Mouse (Mus musculus) bone marrow macrophage, adult 2 months (primary cell): ENCODE measurements around the gene Slc35d2. TPM values are rescaled to one million over a fixed set of nuclear protein-coding genes. Genes with fewer than 3 reads are reported as not detected.

Experiments used
- H3K27ac ChIP-seq: 2 replicates; pipeline ENCODE4 v1.5.1; 2012; ENCODE audit warnings: low read depth, low read length; ENCODE audit not compliant: insufficient read depth
- H3K4me1 ChIP-seq: 2 replicates; pipeline ENCODE4 v1.6.1; 2012; ENCODE audit warnings: low read length; ENCODE audit not compliant: control insufficient read depth, insufficient read depth
- H3K4me3 ChIP-seq: 2 replicates; pipeline ENCODE4 v1.5.1; 2012; ENCODE audit warnings: mild to moderate bottlenecking, low read length, moderate library complexity; ENCODE audit not compliant: insufficient read depth
- CTCF ChIP-seq: IDR thresholded peaks from 2 replicates; pipeline ENCODE4 v1.5.1; 2012; ENCODE audit warnings: low read depth, mild to moderate bottlenecking, low read length, moderate library complexity
- POLR2A ChIP-seq: IDR thresholded peaks from 2 replicates; pipeline ENCODE4 v1.6.1; 2012; ENCODE audit warnings: mild to moderate bottlenecking, low read depth, low read length, borderline replicate concordance
- polyA plus RNA-seq: library from polyadenylated mRNA; stranded (reverse); fragments of >200 nt; gene quantifications from 2 replicates; pipeline ENCODE4 v1.2.4, GENCODE M21; 2012; ENCODE audit not compliant: missing spikeins, insufficient read depth, insufficient read length

The Slc35d2 gene
- polyA plus RNA-seq, 1 experiment: 11.5 TPM

DNA sequence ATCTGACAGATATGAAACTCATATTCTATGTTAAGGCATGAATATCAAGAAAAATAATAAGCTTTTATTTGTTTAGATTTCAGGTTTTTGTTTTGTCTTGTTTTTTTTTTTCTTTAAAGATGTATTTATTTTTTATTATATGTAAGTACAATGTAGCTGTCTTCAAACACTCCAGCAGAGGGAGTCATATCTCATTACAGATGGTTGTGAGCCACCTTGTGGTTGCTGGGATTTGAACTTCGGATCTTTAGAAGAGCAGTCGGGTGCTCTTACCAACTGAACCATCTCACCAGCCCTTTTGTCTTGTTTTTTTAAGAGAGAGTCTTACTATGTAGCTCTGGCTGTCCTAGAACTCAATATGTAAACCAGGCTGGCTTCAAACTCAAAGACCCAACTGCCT lies 11.7 kb downstream of the Slc35d2 start:
- Histone ChIP-seq H3K4me1 (peaks cover 14% of the 10 kb centered on the region), H3K4me3 (no peak overlapping the region), H3K27ac (no peak overlapping the region)
- TF ChIP-seq POLR2A: no peak
- TF ChIP-seq CTCF: no peak

DNA sequence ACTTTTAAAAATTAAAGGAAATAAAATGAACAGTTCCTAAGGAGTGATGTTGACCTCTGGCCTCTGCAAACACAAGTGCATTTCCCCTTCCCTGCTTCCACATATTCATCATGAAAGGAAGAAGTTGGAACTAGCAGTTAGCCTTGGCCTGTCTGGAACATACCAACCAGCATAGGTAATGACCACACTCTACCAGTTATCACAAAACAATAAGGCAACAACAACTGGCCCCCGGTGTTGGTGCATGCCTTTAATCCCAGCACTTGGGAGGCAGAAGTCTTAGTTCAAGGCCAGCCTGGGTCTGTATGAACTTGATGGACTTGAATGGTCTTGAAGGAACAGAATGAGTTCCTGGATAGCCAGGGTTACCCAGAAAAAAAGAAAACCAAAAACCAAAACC lies 18.7 kb downstream of the Slc35d2 start:
- Histone ChIP-seq H3K27ac (no peak overlapping the region), H3K4me3 (no peak overlapping the region), H3K4me1 (no peaks in the 10 kb centered on the region; the same call in 1 of the 2 replicates)
- TF ChIP-seq POLR2A (no peak), CTCF (no peak)

DNA sequence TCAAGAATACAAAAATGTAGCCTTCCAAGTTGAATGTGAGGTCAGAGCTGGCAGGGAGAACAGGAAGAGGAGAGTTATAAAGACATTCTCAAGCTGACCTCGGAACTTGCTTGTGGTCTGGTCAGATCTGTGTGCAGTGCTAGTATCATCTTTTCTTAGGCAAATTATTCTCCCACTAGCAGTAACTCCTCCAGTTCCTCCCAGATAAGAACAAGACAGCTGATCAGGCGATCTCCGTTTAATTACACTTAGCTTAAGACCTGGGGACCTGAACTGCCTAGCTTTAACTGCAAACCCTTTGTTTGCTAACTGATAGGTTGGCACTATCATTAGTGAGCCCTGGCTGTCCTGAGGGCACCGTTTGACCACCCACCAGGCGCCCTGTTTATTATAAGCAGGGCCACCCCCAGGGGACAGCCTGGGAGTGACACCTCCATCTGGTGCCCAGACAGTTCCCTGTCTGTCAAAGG lies 20.8 kb downstream of the Slc35d2 start:
- TF ChIP-seq POLR2A (no peak), CTCF (no peak)
- Histone ChIP-seq H3K27ac (no peak overlapping the region), H3K4me1 (no peaks in the 10 kb centered on the region; the same call in 1 of the 2 replicates)

DNA sequence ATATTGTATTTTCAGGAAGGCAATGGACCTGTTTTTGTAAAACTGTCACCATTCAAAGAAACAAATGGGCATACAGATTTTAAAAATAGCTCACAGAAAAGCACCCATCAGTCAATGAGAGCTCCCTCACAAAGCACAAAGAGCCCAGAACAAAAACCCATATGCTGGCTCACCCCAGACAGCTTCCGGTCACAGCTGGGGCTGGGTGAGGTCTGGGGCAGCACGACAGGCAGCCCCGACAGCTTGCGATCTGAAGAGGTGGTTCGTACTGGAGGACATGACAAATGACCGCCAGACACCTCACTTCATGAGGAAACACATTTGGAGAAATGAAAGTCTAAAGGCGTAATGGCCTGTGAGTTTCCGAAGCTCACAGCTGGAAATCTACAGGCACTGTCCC lies 21.6 kb downstream of the Slc35d2 start:
- TF ChIP-seq CTCF: no peak
- TF ChIP-seq POLR2A: no peak
- no peaks in the 10 kb centered on the region; the same call in 1 of the 2 replicates for H3K4me1 ChIP-seq
- H3K4me3 ChIP-seq: no peak overlapping the region
- H3K27ac ChIP-seq: no peak overlapping the region

More for the DNA sequence above, 20.8 kb downstream of the Slc35d2 start:
- no peak overlapping the region for H3K4me3 ChIP-seq

DNA sequence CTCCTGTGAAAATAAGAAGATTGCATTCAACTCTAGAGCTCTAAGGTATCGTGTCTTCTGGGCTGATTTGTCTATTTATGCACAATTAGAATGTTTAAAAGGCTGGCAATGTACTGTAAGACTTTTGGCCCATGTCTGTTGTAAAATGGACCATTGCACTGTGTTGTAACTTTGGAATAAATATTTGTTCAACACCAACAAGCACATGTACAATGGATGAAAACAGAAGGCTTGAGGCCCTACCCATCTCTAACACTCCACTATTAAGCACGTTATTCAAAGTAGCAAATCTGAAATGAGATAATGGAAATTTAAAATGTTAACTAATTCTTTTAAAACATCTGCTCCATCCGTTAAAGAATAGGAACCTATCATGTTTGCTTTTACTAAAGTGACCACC lies 22.1 kb downstream of the Slc35d2 start:
- H3K27ac ChIP-seq: no peak overlapping the region
- no peaks in the 10 kb centered on the region; the same call in 1 of the 2 replicates for H3K4me1 ChIP-seq
- H3K4me3 ChIP-seq: no peak overlapping the region
- TF ChIP-seq CTCF (no peak), POLR2A (no peak)

DNA sequence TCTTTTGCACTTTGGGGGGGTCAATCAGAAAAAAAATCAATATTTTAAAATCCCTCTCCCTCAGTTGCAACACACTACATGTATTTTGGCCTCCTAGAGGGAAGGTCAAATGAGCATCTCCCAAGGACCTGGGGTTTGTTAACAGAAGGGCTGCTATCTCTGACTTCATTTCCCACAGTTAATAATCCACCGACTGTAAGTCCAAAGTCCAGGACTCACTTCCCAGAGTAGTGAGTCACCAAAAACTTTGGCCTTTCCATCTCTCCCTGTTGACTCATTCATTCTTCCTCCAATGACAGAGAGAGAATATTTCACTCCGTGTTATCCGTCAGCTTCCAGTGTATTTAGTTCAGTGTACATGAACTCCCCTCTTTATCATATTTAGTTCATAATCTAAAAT lies 23.5 kb downstream of the Slc35d2 start:
- no peak for TF ChIP-seq CTCF
- TF ChIP-seq POLR2A: no peak
- no peaks in the 10 kb centered on the region; the same call in 1 of the 2 replicates for H3K4me1 ChIP-seq
- no peak overlapping the region for H3K4me3 ChIP-seq
- no peak overlapping the region for H3K27ac ChIP-seq

DNA sequence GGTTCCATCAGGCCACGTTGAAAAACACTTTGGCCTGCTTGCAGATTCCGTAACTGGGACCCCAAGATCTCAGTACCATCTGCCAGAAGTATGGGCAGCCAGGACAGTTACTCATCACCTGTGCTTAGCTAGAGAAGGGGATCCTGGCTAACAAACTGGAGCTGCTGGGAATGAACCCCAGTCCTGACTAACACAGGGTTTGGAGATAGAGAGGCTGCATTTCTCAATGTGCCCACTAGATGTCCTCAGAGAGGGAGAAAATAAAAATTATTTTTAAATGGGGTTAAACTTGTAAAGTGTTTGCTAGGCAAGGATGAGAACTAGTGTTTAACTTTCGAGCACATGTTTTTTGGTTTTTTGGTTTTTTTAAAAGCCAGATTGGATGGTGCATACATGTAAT lies 29.0 kb downstream of the Slc35d2 start:
- Histone ChIP-seq H3K4me3 (no peak overlapping the region), H3K4me1 (no peaks in the 10 kb centered on the region), H3K27ac (no peak overlapping the region)
- TF ChIP-seq CTCF (no peak), POLR2A (no peak)

DNA sequence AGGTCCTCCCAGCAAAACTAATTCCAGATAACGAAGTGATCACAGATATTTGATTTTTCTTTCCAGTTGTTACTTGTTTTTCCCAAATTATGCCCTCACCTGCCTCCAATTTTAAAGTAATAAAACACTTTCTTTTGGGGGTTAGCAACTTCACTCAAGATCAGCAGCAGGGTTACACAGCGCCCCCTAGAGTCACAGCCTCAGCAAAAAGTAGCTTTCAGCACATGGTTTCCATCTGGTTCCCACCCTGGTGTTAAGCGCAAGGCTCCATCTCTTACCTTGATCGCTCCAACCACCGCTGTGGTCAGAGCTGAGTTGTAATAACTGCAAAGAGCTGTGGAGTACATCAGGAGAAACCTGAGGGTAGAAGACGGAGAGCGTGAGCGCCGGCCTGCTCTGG lies 30.2 kb downstream of the Slc35d2 start:
- no peak for TF ChIP-seq POLR2A
- TF ChIP-seq CTCF: peak; percentile 41; the same call in 1 of the 2 replicates
- Histone ChIP-seq H3K4me1 (no peaks in the 10 kb centered on the region), H3K27ac (no peak overlapping the region), H3K4me3 (no peak overlapping the region)

DNA sequence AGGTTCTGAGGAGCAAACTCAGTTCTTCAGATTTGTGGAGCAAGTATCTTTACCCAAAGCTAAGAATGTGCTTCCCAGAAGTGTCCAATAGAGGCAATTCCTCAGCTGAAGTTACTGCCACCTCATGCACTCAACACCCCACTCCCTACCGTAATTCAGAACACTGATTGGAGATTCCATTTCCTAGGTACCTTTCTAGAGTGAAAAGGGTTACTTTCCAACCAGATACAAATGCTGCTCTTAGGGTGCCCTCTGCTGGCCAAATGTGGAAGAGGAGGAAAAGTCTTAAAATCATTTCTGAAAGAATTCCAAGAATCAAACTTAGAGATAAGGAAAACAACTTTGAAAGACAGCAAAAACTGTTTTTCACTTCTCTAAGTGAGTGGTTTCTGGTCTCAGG lies 35.8 kb downstream of the Slc35d2 start:
- Histone ChIP-seq H3K4me3 (no peak overlapping the region), H3K27ac (no peak overlapping the region)
- TF ChIP-seq POLR2A (no peak), CTCF (no peak)

DNA sequence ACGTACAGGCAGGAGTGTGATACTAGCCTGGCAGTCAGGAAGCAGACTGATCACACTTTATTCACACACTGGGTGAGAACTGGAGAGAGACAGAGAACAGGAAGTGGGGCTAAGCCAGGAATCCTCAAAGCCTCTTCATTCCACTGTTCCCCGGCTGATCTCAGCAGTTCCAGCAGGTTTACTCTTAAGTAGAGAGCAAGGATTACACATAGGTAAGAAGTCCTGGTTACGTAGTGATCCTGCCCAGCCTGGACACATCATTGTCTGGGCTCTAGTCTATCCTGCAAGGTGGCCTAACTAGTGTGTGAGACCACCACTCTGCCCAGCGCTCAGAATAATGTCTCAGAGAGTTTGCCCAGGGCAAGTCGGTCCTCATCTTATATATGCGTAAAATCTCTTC lies 36.4 kb downstream of the Slc35d2 start:
- no peak overlapping the region for H3K27ac ChIP-seq
- no peak for TF ChIP-seq POLR2A
- no peak overlapping the region for H3K4me3 ChIP-seq
- no peaks in the 10 kb centered on the region for H3K4me1 ChIP-seq

More for the DNA sequence above, 35.8 kb downstream of the Slc35d2 start:
- no peaks in the 10 kb centered on the region for H3K4me1 ChIP-seq

DNA sequence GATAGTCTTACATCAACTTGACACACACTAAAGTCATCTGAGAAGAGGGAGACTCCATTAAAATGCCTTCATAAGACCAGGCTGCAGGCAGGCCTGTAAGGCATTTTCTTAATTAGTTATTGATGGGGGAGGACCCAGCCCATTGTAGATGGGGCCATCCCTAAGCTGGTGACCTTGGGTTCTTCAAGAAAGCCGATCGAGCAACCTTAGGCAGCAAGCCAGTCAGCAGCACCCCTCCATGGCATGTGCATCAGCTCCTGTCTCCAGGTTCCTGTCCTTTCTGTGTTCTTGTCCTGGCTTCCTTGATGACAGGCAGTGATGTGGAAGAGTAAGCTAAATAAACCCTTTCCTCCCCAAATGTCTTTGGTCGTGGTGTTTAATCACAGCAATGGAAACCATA lies 37.0 kb downstream of the Slc35d2 start:
- Histone ChIP-seq H3K4me3 (no peak overlapping the region), H3K27ac (no peak overlapping the region), H3K4me1 (no peaks in the 10 kb centered on the region)
- TF ChIP-seq POLR2A: no peak
- no peak for TF ChIP-seq CTCF
